Mouse (Mus musculus): ENCODE data around the gene Rdh7.

- TF ChIP-seq CTCF (IDR thresholded peaks at IDR 0.05; ENCODE audit: borderline replicate concordance, insufficient read depth, low read depth, low read length) (no peak), POLR2A (IDR thresholded peaks at IDR 0.05; ENCODE audit: borderline replicate concordance, insufficient read depth, low read length) (no peak)
Measured at GRCm38 (mm10) chr10:127886551-127886950, 2.1 kb downstream of the Rdh7 start.

Measured in cerebellum, adult 2 months (tissue).